Mouse (Mus musculus) forebrain, embryonic 16.5 days (tissue): ENCODE measurements at regions not wholly inside any gene's neighbourhood (a gene's known extent, or its start where the extent isn't known, plus 50 kb on each side); places are given as distances from the start of the nearest gene placed in this dataset.

ENCODE experiments used
- ATAC-seq: fragments of 200-750 bp; cut with Nextera tagmentation; 2 replicates; pipeline ENCODE4 v1.8.0; 2017; ENCODE audit warnings: mild to moderate bottlenecking, moderate library complexity
- H3K27ac ChIP-seq: fragments of 300-500 bp; sonication (generic); 2 replicates; pipeline ENCODE4 v1.5.1; 2014; ENCODE audit warnings: low read length, control low read depth
- H3K27me3 ChIP-seq: fragments of 300-500 bp; sonication (generic); replicated peaks from 2 replicates; pipeline ENCODE4 v1.6.1; 2014; ENCODE audit warnings: low read length; ENCODE audit not compliant: control insufficient read depth, insufficient read depth
- H3K36me3 ChIP-seq: fragments of 300-500 bp; sonication (generic); 2 replicates; pipeline ENCODE4 v1.6.1; 2014; ENCODE audit not compliant: control insufficient read depth, insufficient read depth
- H3K4me1 ChIP-seq: fragments of 300-500 bp; sonication (generic); replicated peaks from 2 replicates; pipeline ENCODE4 v1.6.1; 2014; ENCODE audit warnings: low read length; ENCODE audit not compliant: control insufficient read depth, insufficient read depth
- H3K4me2 ChIP-seq: fragments of 300-500 bp; sonication (generic); 2 replicates; pipeline ENCODE4 v1.6.1; 2014; ENCODE audit warnings: mild to moderate bottlenecking, low read length, control low read depth
- H3K4me3 ChIP-seq: fragments of 300-500 bp; sonication (generic); replicated peaks from 2 replicates; pipeline ENCODE4 v1.5.1; 2014; ENCODE audit warnings: mild to moderate bottlenecking, low read length, control low read depth
- H3K9ac ChIP-seq: fragments of 300-500 bp; sonication (generic); replicated peaks from 2 replicates; pipeline ENCODE4 v1.6.1; 2014; ENCODE audit warnings: low read depth, low read length, control low read depth
- H3K9me3 ChIP-seq: fragments of 300-500 bp; sonication (generic); 2 replicates; pipeline ENCODE4 v1.6.1; 2016; ENCODE audit warnings: low read length; ENCODE audit not compliant: control insufficient read depth
- WGBS: fragments of 180-500 bp; shearing (Covaris S2); extraction: QIAGEN DNeasy Blood & Tissue Kit; methylation state at CpG from one replicate; pipeline ENCODE4 v1.1.7; 2014; 5-methylcytosine and 5-hydroxymethylcytosine counted together

DNA sequence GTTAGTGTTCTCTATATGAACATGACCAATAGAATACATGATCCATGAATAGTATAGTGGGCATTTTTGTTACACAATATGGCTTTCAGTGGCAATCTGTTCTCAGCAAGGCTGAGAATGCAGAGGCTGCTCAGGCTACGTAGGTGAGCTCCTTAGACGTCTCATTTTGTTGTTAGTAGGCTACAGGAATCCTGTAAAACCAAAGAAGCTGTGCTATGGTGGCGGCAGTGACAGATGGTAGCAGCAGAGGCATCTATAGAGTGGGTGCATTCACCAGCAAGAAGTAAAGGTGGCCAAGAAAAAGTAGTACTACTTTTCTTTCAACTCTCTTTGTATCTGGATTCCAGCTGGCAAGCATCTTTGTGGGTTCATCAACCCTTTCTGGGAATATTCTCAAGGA lies 469.8 kb upstream of the Pappa start:
- no peaks in the 10 kb centered on the region for H3K4me1 ChIP-seq
- H3K9me3 ChIP-seq: no peaks in the 10 kb centered on the region
- no peak overlapping the region for H3K9ac ChIP-seq
- no peak overlapping the region for H3K4me2 ChIP-seq
- no peak overlapping the region for H3K4me3 ChIP-seq
- no peak for ATAC-seq
- no peaks in the 10 kb centered on the region for H3K36me3 ChIP-seq
- no peaks in the 10 kb centered on the region for H3K27me3 ChIP-seq
- no peak overlapping the region for H3K27ac ChIP-seq
- 76% methylated on average over 3 of the region's 3 CpGs for WGBS

GRCm38 (mm10) chr4:64655534-64655933 lies 468.4 kb upstream of the Pappa start:
- Histone ChIP-seq H3K9me3 (no peaks in the 10 kb centered on the region), H3K27ac (no peak overlapping the region), H3K4me2 (no peak overlapping the region), H3K36me3 (no peaks in the 10 kb centered on the region), H3K4me3 (no peak overlapping the region), H3K4me1 (no peaks in the 10 kb centered on the region), H3K27me3 (no peaks in the 10 kb centered on the region), H3K9ac (no peak overlapping the region)
- no peak for ATAC-seq

DNA sequence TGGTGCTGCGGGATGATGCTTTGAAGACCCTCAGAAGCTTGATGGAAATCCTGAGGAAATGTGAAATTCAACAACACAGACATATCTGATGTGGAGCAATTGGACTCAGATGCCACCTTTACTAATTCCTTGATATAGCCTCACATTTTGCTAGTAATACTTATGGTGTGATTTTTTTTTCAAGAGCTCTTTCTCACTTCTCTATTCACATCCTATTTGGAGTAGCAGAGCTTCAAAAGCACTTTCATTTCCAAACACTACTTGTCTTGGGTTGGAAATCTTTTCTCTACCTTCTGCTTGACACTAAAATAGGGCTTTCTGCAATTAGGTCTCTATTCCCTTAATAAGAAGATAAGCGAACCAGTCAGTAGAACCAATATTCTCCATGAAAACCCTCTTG lies 460.3 kb upstream of the Pappa start:
- no peak overlapping the region for H3K4me3 ChIP-seq
- no peaks in the 10 kb centered on the region for H3K9me3 ChIP-seq
- ATAC-seq: no peak
- no peaks in the 10 kb centered on the region for H3K4me1 ChIP-seq
- no peak overlapping the region for H3K9ac ChIP-seq
- WGBS: 94% methylated on average over 2 of the region's 2 CpGs
- no peaks in the 10 kb centered on the region for H3K27me3 ChIP-seq
- no peak overlapping the region for H3K27ac ChIP-seq
- no peaks in the 10 kb centered on the region for H3K36me3 ChIP-seq
- no peak overlapping the region for H3K4me2 ChIP-seq

DNA sequence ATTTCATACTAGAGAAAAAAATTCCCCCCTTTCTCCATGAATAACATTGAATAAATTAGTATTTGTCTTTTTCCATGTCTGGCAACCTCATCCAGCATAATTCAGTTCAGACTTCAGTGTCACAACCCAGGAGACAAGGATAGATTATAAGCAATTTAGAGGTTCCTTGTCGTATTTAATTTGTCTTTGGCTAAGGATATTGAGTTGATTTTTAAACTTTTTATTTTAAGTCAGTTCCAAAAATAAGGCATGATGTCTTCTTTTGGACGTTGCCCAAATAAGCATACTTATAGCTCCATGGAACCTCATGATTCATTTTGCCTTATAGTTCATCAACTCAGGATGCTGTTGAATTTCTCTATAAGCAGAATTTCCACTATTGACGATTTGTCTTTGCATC lies 456.0 kb upstream of the Pappa start:
- ATAC-seq: no peak
- 83% methylated on average over 3 of the region's 3 CpGs for WGBS

DNA sequence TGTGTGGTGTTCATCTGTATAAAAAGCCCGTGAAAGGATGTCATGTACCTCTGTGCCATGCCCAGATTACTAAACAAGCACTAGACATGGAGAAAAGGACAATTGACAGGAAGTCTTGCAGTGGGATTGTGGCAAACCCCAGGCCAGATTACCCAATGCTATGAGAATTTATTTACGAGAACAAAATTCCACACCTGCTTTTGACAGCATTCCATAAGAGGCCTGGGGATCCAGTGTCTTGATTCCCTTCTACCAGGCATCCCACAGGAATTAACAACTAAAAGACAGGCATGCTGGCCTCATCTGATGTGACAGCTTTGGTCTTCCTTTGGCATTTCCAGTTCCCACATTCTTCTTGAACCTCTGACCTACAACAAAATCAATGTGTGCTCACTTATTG lies 454.3 kb upstream of the Pappa start:
- no peaks in the 10 kb centered on the region for H3K4me1 ChIP-seq
- no peak overlapping the region for H3K9ac ChIP-seq
- H3K27me3 ChIP-seq: no peaks in the 10 kb centered on the region
- no peak overlapping the region for H3K27ac ChIP-seq
- H3K9me3 ChIP-seq: no peaks in the 10 kb centered on the region
- H3K4me3 ChIP-seq: no peak overlapping the region
- H3K4me2 ChIP-seq: no peak overlapping the region
- ATAC-seq: no peak
- 83% methylated on average over 2 of the region's 2 CpGs for WGBS
- H3K36me3 ChIP-seq: no peaks in the 10 kb centered on the region

More for the DNA sequence above, 456.0 kb upstream of the Pappa start:
- no peak overlapping the region for H3K27ac ChIP-seq
- H3K4me3 ChIP-seq: no peak overlapping the region
- H3K27me3 ChIP-seq: no peaks in the 10 kb centered on the region
- no peak overlapping the region for H3K9ac ChIP-seq
- H3K4me1 ChIP-seq: no peaks in the 10 kb centered on the region
- H3K36me3 ChIP-seq: no peaks in the 10 kb centered on the region
- H3K9me3 ChIP-seq: no peaks in the 10 kb centered on the region
- H3K4me2 ChIP-seq: no peak overlapping the region

DNA sequence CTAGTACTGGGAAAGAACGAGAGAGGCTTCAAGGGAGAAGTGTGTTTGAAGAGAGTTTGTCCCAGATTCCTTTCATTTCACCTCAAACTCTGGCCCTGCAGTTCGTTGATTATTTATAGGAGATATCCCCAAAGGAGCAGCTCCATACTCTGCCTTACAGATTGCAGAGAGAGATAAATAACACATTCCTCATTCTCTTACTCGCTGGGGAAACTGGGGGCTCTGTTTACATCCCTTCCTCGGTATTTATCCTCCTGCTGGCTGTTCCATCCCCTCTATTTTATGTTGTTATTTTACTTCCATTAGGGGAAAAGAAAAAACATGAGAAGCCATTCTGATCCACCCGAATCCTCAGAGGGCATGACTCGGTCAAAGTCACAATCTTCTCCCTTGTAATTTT lies 447.5 kb upstream of the Pappa start:
- H3K36me3 ChIP-seq: no peaks in the 10 kb centered on the region
- no peaks in the 10 kb centered on the region for H3K27me3 ChIP-seq
- H3K4me2 ChIP-seq: no peak overlapping the region
- no peaks in the 10 kb centered on the region for H3K9me3 ChIP-seq
- H3K27ac ChIP-seq: no peak overlapping the region
- WGBS: 75% methylated on average over 6 of the region's 6 CpGs
- H3K4me3 ChIP-seq: no peak overlapping the region
- no peaks in the 10 kb centered on the region for H3K4me1 ChIP-seq
- ATAC-seq: no peak
- H3K9ac ChIP-seq: no peak overlapping the region

DNA sequence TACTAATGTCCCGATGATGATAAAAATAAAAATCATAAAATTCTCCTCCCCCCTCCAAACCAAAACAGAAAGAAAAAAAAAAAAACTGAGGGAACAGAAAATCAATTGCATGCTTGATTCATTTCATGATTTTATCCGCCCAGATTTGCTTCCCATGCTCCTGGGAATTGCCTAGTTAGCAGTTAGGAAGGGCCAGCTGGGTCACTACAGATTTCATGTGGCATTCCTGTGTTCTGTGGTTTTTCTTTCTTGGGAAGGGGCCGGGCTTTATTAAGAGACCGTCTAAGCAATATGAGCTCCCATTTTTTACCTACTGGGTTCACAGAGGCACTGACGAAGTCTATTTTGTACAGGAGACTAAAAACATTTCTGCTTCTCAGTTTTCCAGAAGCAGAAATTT lies 447.1 kb upstream of the Pappa start:
- Histone ChIP-seq H3K4me1 (no peaks in the 10 kb centered on the region), H3K27me3 (no peaks in the 10 kb centered on the region), H3K27ac (no peak overlapping the region), H3K4me2 (no peak overlapping the region), H3K9ac (no peak overlapping the region), H3K36me3 (no peaks in the 10 kb centered on the region), H3K4me3 (no peak overlapping the region), H3K9me3 (no peaks in the 10 kb centered on the region)
- 85% methylated on average over 5 of the region's 5 CpGs for WGBS
- no peak for ATAC-seq

DNA sequence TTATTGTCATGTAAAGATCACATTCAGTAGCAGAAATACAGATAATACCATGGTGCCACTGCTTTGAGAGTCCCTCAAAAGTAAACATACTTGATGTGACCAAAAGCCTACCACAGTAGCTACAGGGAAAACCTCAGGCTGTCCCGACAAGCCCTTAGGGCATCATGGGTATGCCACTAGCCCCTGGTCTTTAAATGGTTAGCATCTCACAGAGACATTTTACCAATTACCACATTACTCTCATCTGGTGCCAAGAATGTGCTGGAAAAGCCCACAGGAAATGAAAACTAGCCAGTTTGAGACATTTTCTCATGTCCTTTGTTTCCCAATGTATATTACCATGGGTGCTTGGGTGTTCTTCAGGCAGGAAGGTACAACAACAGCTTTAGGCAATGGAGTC lies 439.3 kb upstream of the Pappa start:
- no peak for ATAC-seq
- 69% methylated on average over 1 of the region's 1 CpGs for WGBS

DNA sequence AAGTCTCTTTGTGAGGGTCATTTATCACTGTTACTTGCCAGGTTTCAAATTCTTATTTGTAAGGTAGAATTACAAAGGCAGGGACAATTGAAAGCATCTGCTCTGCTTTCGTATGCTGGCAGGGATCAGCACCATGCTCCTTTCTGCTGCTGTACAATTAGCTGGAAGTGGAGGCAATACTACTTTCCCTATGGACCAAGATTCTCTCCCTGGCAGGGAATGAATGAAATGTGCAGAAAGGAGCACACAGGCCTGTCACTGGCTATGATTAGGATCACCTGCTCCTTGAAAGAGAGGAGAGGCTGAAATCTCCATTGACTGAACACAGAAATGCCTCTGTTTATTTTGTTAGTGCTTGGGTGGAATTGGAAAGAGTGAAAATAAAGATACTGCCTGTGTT lies 427.8 kb upstream of the Pappa start:
- no peaks in the 10 kb centered on the region for H3K9me3 ChIP-seq
- no peak for ATAC-seq
- 19% methylated on average over 1 of the region's 1 CpGs for WGBS

More for the DNA sequence above, 439.3 kb upstream of the Pappa start:
- H3K36me3 ChIP-seq: no peaks in the 10 kb centered on the region
- H3K27ac ChIP-seq: no peak overlapping the region
- no peaks in the 10 kb centered on the region for H3K9me3 ChIP-seq
- no peak overlapping the region for H3K9ac ChIP-seq
- no peaks in the 10 kb centered on the region for H3K27me3 ChIP-seq
- no peaks in the 10 kb centered on the region for H3K4me1 ChIP-seq
- no peak overlapping the region for H3K4me3 ChIP-seq
- H3K4me2 ChIP-seq: no peak overlapping the region

GRCm38 (mm10) chr4:64723296-64723695 lies 400.7 kb upstream of the Pappa start:
- no peak overlapping the region for H3K27ac ChIP-seq
- H3K4me1 ChIP-seq: no peaks in the 10 kb centered on the region
- H3K4me2 ChIP-seq: no peak overlapping the region
- no peak overlapping the region for H3K9ac ChIP-seq
- no peaks in the 10 kb centered on the region for H3K27me3 ChIP-seq
- 46% methylated on average over 3 of the region's 3 CpGs for WGBS
- H3K36me3 ChIP-seq: no peaks in the 10 kb centered on the region
- H3K4me3 ChIP-seq: no peak overlapping the region
- ATAC-seq: no peak
- H3K9me3 ChIP-seq: no peaks in the 10 kb centered on the region

More for the DNA sequence above, 427.8 kb upstream of the Pappa start:
- no peak overlapping the region for H3K9ac ChIP-seq
- no peak overlapping the region for H3K4me2 ChIP-seq
- no peaks in the 10 kb centered on the region for H3K27me3 ChIP-seq
- H3K4me3 ChIP-seq: no peak overlapping the region
- no peak overlapping the region for H3K27ac ChIP-seq
- H3K4me1 ChIP-seq: no peaks in the 10 kb centered on the region
- H3K36me3 ChIP-seq: no peaks in the 10 kb centered on the region
